Mouse (Mus musculus) G1E (cell line): Measurements from ENCODE around the gene Gm10134.

ENCODE experiments used
- CTCF ChIP-seq: IDR thresholded peaks from 2 replicates; pipeline ENCODE4 v1.5.1; 2012; ENCODE audit warnings: low read depth, low read length, inconsistent platforms, mixed read lengths
- GATA1 ChIP-seq: IDR thresholded peaks from 2 replicates; pipeline ENCODE4 v1.6.1; 2012; ENCODE audit warnings: borderline replicate concordance, low read length, inconsistent platforms, mixed read lengths
- POLR2AphosphoS5 ChIP-seq: IDR thresholded peaks from 2 replicates; pipeline ENCODE4 v1.6.1; 2012; ENCODE audit warnings: low read depth, low read length, inconsistent platforms; ENCODE audit not compliant: insufficient replicate concordance
- TAL1 ChIP-seq: conservative IDR thresholded peaks from 2 replicates; pipeline ENCODE4 v1.6.1; 2012; ENCODE audit warnings: low read depth, low read length, inconsistent platforms, mixed read lengths

GRCm38 (mm10) chr2:28547237-28548172 lies 41.6 kb downstream of the Gm10134 start:
- no peak for TF ChIP-seq GATA1
- TF ChIP-seq CTCF = peak; percentile 93
- TF ChIP-seq POLR2AphosphoS5 = no peak
- TF ChIP-seq TAL1 = no peak
